Mouse (Mus musculus) heart, adult 9 months (tissue): Measurements from ENCODE around the gene Nfkbib.

Experiments
- DNase-seq, 2 experiments: peaks; one replicate each; pipeline ENCODE4 v3.0.0; 2022; ENCODE audit warnings: low spot score in 2 of 2

Gene Nfkbib

GRCm38 (mm10) chr7:28769414-28769958, 2.2 kb upstream of the Nfkbib start:
- DNase-seq = no peak

- no peak for DNase-seq
Measured at GRCm38 (mm10) chr7:28766910-28767309, 402 bp downstream of the Nfkbib start.

GRCm38 (mm10) chr7:28766173-28766879, 986 bp downstream of the Nfkbib start, which contains the start of gene Sirt2:
Gene Sirt2, plus strand, starts transcription at chr7:28766735.
- peak; percentile 99 to 100 for DNase-seq

- DNase-seq = no peak
Measured at GRCm38 (mm10) chr7:28765211-28765610, 2.1 kb downstream of the Nfkbib start.

- DNase-seq = no peak
Measured at GRCm38 (mm10) chr7:28761907-28762306, 5.4 kb downstream of the Nfkbib start.

GRCm38 (mm10) chr7:28758623-28759022, 8.7 kb downstream of the Nfkbib start:
- no peak for DNase-seq

- DNase-seq = no peak
Measured at GRCm38 (mm10) chr7:28756079-28756478, 11.2 kb downstream of the Nfkbib start, which contains the start of gene Ccer2. Gene Ccer2, plus strand, starts transcription at chr7:28756174.

- DNase-seq = no peak
Measured at GRCm38 (mm10) chr7:28749935-28750334, 17.4 kb downstream of the Nfkbib start.

GRCm38 (mm10) chr7:28741709-28742438, 25.4 kb downstream of the Nfkbib start, which contains the start of the genes Mrps12 and Sars2:
Gene Mrps12, minus strand, starts transcription at chr7:28741820.
Gene Sars2, plus strand, starts transcription at chr7:28741992.
- peak; percentile 98 to 99 for DNase-seq

- DNase-seq = no peak
Measured at GRCm38 (mm10) chr7:28741368-28741708, 26.0 kb downstream of the Nfkbib start.

GRCm38 (mm10) chr7:28740949-28741348, 26.4 kb downstream of the Nfkbib start:
- DNase-seq = no peak

- DNase-seq = no peak
Measured at GRCm38 (mm10) chr7:28739829-28740228, 27.5 kb downstream of the Nfkbib start.

- no peak for DNase-seq
Measured at GRCm38 (mm10) chr7:28735701-28736100, 31.6 kb downstream of the Nfkbib start.

GRCm38 (mm10) chr7:28733211-28733610, 34.1 kb downstream of the Nfkbib start:
- no peak for DNase-seq

GRCm38 (mm10) chr7:28732341-28733142, 34.8 kb downstream of the Nfkbib start:
- DNase-seq = peak; percentile 34 to 56

GRCm38 (mm10) chr7:28727649-28728340, 39.5 kb downstream of the Nfkbib start:
- DNase-seq = no peak

- DNase-seq = peak in 1 of 2 experiments; percentile 37
Measured at GRCm38 (mm10) chr7:28726600-28726999, 40.7 kb downstream of the Nfkbib start.

- no peak for DNase-seq
Measured at GRCm38 (mm10) chr7:28724613-28725012, 42.7 kb downstream of the Nfkbib start.

- DNase-seq = no peak
Measured at GRCm38 (mm10) chr7:28722079-28722478, 45.2 kb downstream of the Nfkbib start.

GRCm38 (mm10) chr7:28720753-28721537, 46.4 kb downstream of the Nfkbib start:
- no peak for DNase-seq
